ENCODE assay signal across 11 mouse cellular contexts in genomic region chr1:180944553-180944952, GRCm38 (mm10). TPM values are rescaled to one million over a fixed set of nuclear protein-coding genes. Genes with fewer than 3 reads are reported as not detected.
DNase-seq lines count a peak whose midpoint lies in the region; ATAC-seq and TF ChIP-seq lines count a peak whose summit lies in the region.
"Had no signal": no experiment of that assay in that cellular context is flagged by ENCODE, and none has a peak within 500 bp of the region (broad histone marks: within the 10 kb centered on the region; RNA-seq: fewer than 3 reads in every experiment).

No protein-coding gene starts in this region.

- H3K27ac ChIP-seq in lung, embryonic 14.5 days (ENCODE audit: low read depth) = 0 out of 2 replicates have a peak overlapping the region, but pooled peaks have one; percentile 68
- peak overlapping the region; percentile 89 for H3K27ac ChIP-seq in liver, embryonic 15.5 days (replicated peaks)
- peak overlapping the region; percentile 99 for H3K27ac ChIP-seq in stomach, postnatal 0 days (replicated peaks)
- no peak overlapping the region for H3K27ac ChIP-seq in forebrain, embryonic 15.5 days (replicated peaks)

- no peak overlapping the region for H3K4me3 ChIP-seq in lung, embryonic 14.5 days (ENCODE audit: low read depth, low read length)
- no peak overlapping the region for H3K4me3 ChIP-seq in liver, embryonic 15.5 days (replicated peaks)
- H3K4me3 ChIP-seq in stomach, postnatal 0 days (ENCODE audit: low read depth, low read length) = no peak overlapping the region
- no peak overlapping the region for H3K4me3 ChIP-seq in forebrain, embryonic 15.5 days

- peaks cover 10% of the 10 kb centered on the region; the same call in 1 of the 2 replicates for H3K36me3 ChIP-seq in lung, embryonic 14.5 days (ENCODE audit: insufficient read depth)
- H3K36me3 ChIP-seq in liver, embryonic 15.5 days (replicated peaks) = peaks cover 23% of the 10 kb centered on the region
- 0 out of 2 replicates have a peak, but pooled peaks cover 7% of the 10 kb centered on the region for H3K36me3 ChIP-seq in stomach, postnatal 0 days (ENCODE audit: control insufficient read depth, insufficient read depth, low read length)
- H3K36me3 ChIP-seq in forebrain, embryonic 15.5 days = no peaks in the 10 kb centered on the region
- H3K36me3 ChIP-seq: hindbrain, embryonic 10.5 days had no signal

- peaks cover 14% of the 10 kb centered on the region; the same call in 1 of the 2 replicates for H3K4me1 ChIP-seq in lung, embryonic 14.5 days (ENCODE audit: insufficient read depth)
- peaks cover 70% of the 10 kb centered on the region for H3K4me1 ChIP-seq in liver, embryonic 15.5 days (replicated peaks)
- peaks cover 31% of the 10 kb centered on the region for H3K4me1 ChIP-seq in stomach, postnatal 0 days (replicated peaks; ENCODE audit: control insufficient read depth, insufficient read depth)
- peaks cover 18% of the 10 kb centered on the region for H3K4me1 ChIP-seq in forebrain, embryonic 15.5 days

- H3K4me2 ChIP-seq in lung, embryonic 14.5 days = no peak overlapping the region
- H3K4me2 ChIP-seq in liver, embryonic 15.5 days = peak overlapping the region; percentile 96
- peak overlapping the region; percentile 45 for H3K4me2 ChIP-seq in stomach, postnatal 0 days (replicated peaks; ENCODE audit: low read depth)
- no peak overlapping the region for H3K4me2 ChIP-seq in forebrain, embryonic 15.5 days (replicated peaks)

- H3K27me3 ChIP-seq in lung, embryonic 14.5 days (ENCODE audit: insufficient read depth, low read length) = no peaks in the 10 kb centered on the region
- H3K27me3 ChIP-seq in liver, embryonic 15.5 days = no peaks in the 10 kb centered on the region
- H3K27me3 ChIP-seq in stomach, postnatal 0 days (ENCODE audit: control insufficient read depth, insufficient read depth, low read length) = no peaks in the 10 kb centered on the region
- peaks cover 44% of the 10 kb centered on the region for H3K27me3 ChIP-seq in forebrain, embryonic 15.5 days

- TF ChIP-seq EP300 in stomach, postnatal 0 days (optimal IDR thresholded peaks at IDR 0.05) = no peak

- no peaks in the 10 kb centered on the region for H3K9me3 ChIP-seq in lung, embryonic 14.5 days (ENCODE audit: low read depth, low read length)
- no peaks in the 10 kb centered on the region for H3K9me3 ChIP-seq in liver, embryonic 15.5 days (replicated peaks)
- H3K9me3 ChIP-seq in stomach, postnatal 0 days (ENCODE audit: control insufficient read depth, low read length) = no peaks in the 10 kb centered on the region
- no peaks in the 10 kb centered on the region for H3K9me3 ChIP-seq in forebrain, embryonic 15.5 days
- H3K9me3 ChIP-seq: hindbrain, embryonic 10.5 days had no signal

- no peak for TF ChIP-seq CTCF in lung, embryonic 14.5 days (IDR thresholded peaks at IDR 0.05; ENCODE audit: low read depth)
- no peak for TF ChIP-seq CTCF in stomach, postnatal 0 days (IDR thresholded peaks at IDR 0.05; ENCODE audit: low read depth)

- no peak for DNase-seq in lung, embryonic 14.5 days
- DNase-seq in lung, postnatal 14 days = no peak
- no peak for DNase-seq in stomach, postnatal 0 days (ENCODE audit: low spot score)
- no peak for DNase-seq in ovary, postnatal 10 days (ENCODE audit: low spot score)
- DNase-seq: right cerebral cortex, postnatal 25 days had no signal

- no peak for ATAC-seq in lung, embryonic 14.5 days (ENCODE audit: insufficient read depth)
- peak; percentile 43 for ATAC-seq in common myeloid progenitor, adult 5-6 weeks (replicated peaks; ENCODE audit: low read depth, poor library complexity, severe bottlenecking)
- no peak for ATAC-seq in liver, embryonic 15.5 days (ENCODE audit: insufficient read depth)
- no peak; the same call in 1 of the 2 replicates for ATAC-seq in stomach, postnatal 0 days (ENCODE audit: low FRiP score, low TSS enrichment)
- ATAC-seq in forebrain, embryonic 15.5 days (replicated peaks) = no peak

- H3K9ac ChIP-seq in lung, embryonic 14.5 days = no peak overlapping the region
- no peak overlapping the region for H3K9ac ChIP-seq in liver, embryonic 15.5 days
- H3K9ac ChIP-seq in stomach, postnatal 0 days (ENCODE audit: low read length) = 0 out of 2 replicates have a peak overlapping the region, but pooled peaks have one; percentile 3
- H3K9ac ChIP-seq in forebrain, embryonic 15.5 days (replicated peaks) = no peak overlapping the region

- WGBS in lung, embryonic 14.5 days = 80% methylated on average over 4 of the region's 4 CpGs
- 65% methylated on average over 4 of the region's 4 CpGs for WGBS in liver, embryonic 15.5 days (ENCODE audit: insufficient replicate concordance)
- 72% methylated on average over 4 of the region's 4 CpGs for WGBS in stomach, postnatal 0 days
- WGBS in forebrain, embryonic 15.5 days = 76% methylated on average over 4 of the region's 4 CpGs

RNA-seq across cellular contexts. Expression of gene Tmem63a, which starts 2.4 kb away (rescaled TPM):
- 10.4 and 10.9 TPM in 2 replicates for polyA plus RNA-seq in lung, embryonic 14.5 days (2014; fragmentation: Nextera tagmentation; extraction: Ambion mirVana)
- total RNA-seq in common myeloid progenitor, adult 5-6 weeks (2017) = 9.7 and 11.6 TPM in 2 replicates
- 8.0 and 9.3 TPM in 2 replicates for polyA plus RNA-seq in liver, embryonic 15.5 days (2015; fragmentation: Nextera tagmentation; extraction: Ambion mirVana)
- polyA plus RNA-seq in stomach, postnatal 0 days (2015; fragmentation: Nextera tagmentation; extraction: Ambion mirVana) = 35.2 and 36.7 TPM in 2 replicates
- polyA plus RNA-seq in forebrain, embryonic 15.5 days (2015; fragmentation: Nextera tagmentation; extraction: Ambion mirVana) = 1.6 and 2.2 TPM in 2 replicates

RNA-seq across cellular contexts. Expression of gene Lefty1, which starts 9.7 kb away (rescaled TPM):
- 1.1 TPM in 2 replicates for polyA plus RNA-seq in lung, embryonic 14.5 days (2014; fragmentation: Nextera tagmentation; extraction: Ambion mirVana)
- 0.82 and 3.3 TPM in 2 replicates for total RNA-seq in common myeloid progenitor, adult 5-6 weeks (2017)
- polyA plus RNA-seq in liver, embryonic 15.5 days (2015; fragmentation: Nextera tagmentation; extraction: Ambion mirVana) = 4.8 and 5.2 TPM in 2 replicates
- 6.1 TPM in 2 replicates for polyA plus RNA-seq in stomach, postnatal 0 days (2015; fragmentation: Nextera tagmentation; extraction: Ambion mirVana)
- polyA plus RNA-seq in forebrain, embryonic 15.5 days (2015; fragmentation: Nextera tagmentation; extraction: Ambion mirVana) = 0.22 and 0.23 TPM in 2 replicates

RNA-seq across cellular contexts. Expression of gene Pycr2, which starts 40.5 kb away (rescaled TPM):
- polyA plus RNA-seq in lung, embryonic 14.5 days (2014; fragmentation: Nextera tagmentation; extraction: Ambion mirVana) = 83.7 and 92.5 TPM in 2 replicates
- 20.5 and 30.5 TPM in 2 replicates for total RNA-seq in common myeloid progenitor, adult 5-6 weeks (2017)
- 93.6 and 108 TPM in 2 replicates for polyA plus RNA-seq in liver, embryonic 15.5 days (2015; fragmentation: Nextera tagmentation; extraction: Ambion mirVana)
- polyA plus RNA-seq in stomach, postnatal 0 days (2015; fragmentation: Nextera tagmentation; extraction: Ambion mirVana) = 62.6 and 63.7 TPM in 2 replicates
- polyA plus RNA-seq in forebrain, embryonic 15.5 days (2015; fragmentation: Nextera tagmentation; extraction: Ambion mirVana) = 85.1 and 88.7 TPM in 2 replicates

RNA-seq across cellular contexts. Expression of gene Lefty2, which starts 51.6 kb away (rescaled TPM):
- polyA plus RNA-seq in lung, embryonic 14.5 days (2014; fragmentation: Nextera tagmentation; extraction: Ambion mirVana) = 0.08 TPM in 1 of 2 replicates, not detected in the other
- not detected in 2 replicates for total RNA-seq in common myeloid progenitor, adult 5-6 weeks (2017)
- polyA plus RNA-seq in liver, embryonic 15.5 days (2015; fragmentation: Nextera tagmentation; extraction: Ambion mirVana) = not detected in 2 replicates
- polyA plus RNA-seq in stomach, postnatal 0 days (2015; fragmentation: Nextera tagmentation; extraction: Ambion mirVana) = 0.13 and 0.15 TPM in 2 replicates
- polyA plus RNA-seq in forebrain, embryonic 15.5 days (2015; fragmentation: Nextera tagmentation; extraction: Ambion mirVana) = 3.7 and 4.5 TPM in 2 replicates
- total RNA-seq: liver, adult 2 months had no signal
- polyA plus RNA-seq: embryonic facial prominence, embryonic 11.5 days; liver, adult 2 months had no signal

Comparison
In these comparisons a context has a peak if more than half of its experiments do, and no peak if none do; other contexts are left out.
1. H3K4me2 ChIP-seq: peak in liver, embryonic 15.5 days (single experiment) and stomach, postnatal 0 days (single experiment); none in lung, embryonic 14.5 days (single experiment) and forebrain, embryonic 15.5 days (single experiment).